Mouse (Mus musculus) ES-E14 (cell line): ENCODE measurements around the gene Nlk. TPM values are rescaled to one million over a fixed set of nuclear protein-coding genes. Genes with fewer than 3 reads are reported as not detected.
A peak's percentile ranks its signal among the peaks of the same experiment; 100 is the strongest.

Experiments used
- DNase-seq: peaks from one replicate; pipeline ENCODE4 v3.0.0-alpha.2; 2013; ENCODE audit warnings: low read depth, low spot score
- H3K27ac ChIP-seq: 2 replicates; pipeline ENCODE4 v1.5.1; 2012; ENCODE audit warnings: low read depth, mild to moderate bottlenecking, low read length, moderate library complexity, mixed read lengths; ENCODE audit not compliant: poor library complexity, insufficient read depth, severe bottlenecking
- H3K36me3 ChIP-seq: 2 replicates; pipeline ENCODE4 v1.6.1; 2012; ENCODE audit warnings: mild to moderate bottlenecking, low read length, moderate library complexity, mixed read lengths; ENCODE audit not compliant: control insufficient read depth, poor library complexity, insufficient read depth, severe bottlenecking
- H3K4me1 ChIP-seq, 2 experiments: fragments of 150-350 bp in 1 of 2; sonication (generic) in 1 of 2; 2 replicates each; pipeline ENCODE4 v1.6.1; 2012; ENCODE audit warnings: low read length in 2 of 2, mild to moderate bottlenecking in 1 of 2, mixed read lengths in 1 of 2; ENCODE audit not compliant: control insufficient read depth in 2 of 2, insufficient read depth in 2 of 2, poor library complexity in 1 of 2
- H3K4me3 ChIP-seq, 2 experiments: fragments of 150-350 bp in 1 of 2; sonication (generic) in 1 of 2; 2 replicates each; pipeline ENCODE4 v1.5.1; 2012; ENCODE audit warnings: low read length in 2 of 2, low read depth in 1 of 2, mild to moderate bottlenecking in 1 of 2, mixed read lengths in 1 of 2; ENCODE audit not compliant: insufficient read depth in 1 of 2, poor library complexity in 1 of 2, severe bottlenecking in 1 of 2
- H3K9ac ChIP-seq: 2 replicates; pipeline ENCODE4 v1.6.1; 2012; ENCODE audit warnings: low read depth, mild to moderate bottlenecking, low read length, mixed read lengths; ENCODE audit not compliant: poor library complexity, insufficient read depth, severe bottlenecking
- H3K9me3 ChIP-seq: fragments of 150-350 bp; sonication (generic); 2 replicates; pipeline ENCODE4 v1.6.1; 2012; ENCODE audit warnings: low read depth, mild to moderate bottlenecking, low read length; ENCODE audit not compliant: control insufficient read depth, insufficient read depth
- CHD2 ChIP-seq: IDR thresholded peaks from 2 replicates; pipeline ENCODE4 v1.6.1; 2014; ENCODE audit warnings: mild to moderate bottlenecking, low read depth, low read length, inconsistent platforms
- HCFC1 ChIP-seq: IDR thresholded peaks from 2 replicates; pipeline ENCODE4 v1.6.1; 2012; ENCODE audit warnings: low read length, inconsistent platforms, borderline replicate concordance; ENCODE audit not compliant: insufficient read depth
- MAFK ChIP-seq: IDR thresholded peaks from 2 replicates; pipeline ENCODE4 v1.6.1; 2014; ENCODE audit warnings: mild to moderate bottlenecking, low read depth, low read length, inconsistent platforms; ENCODE audit not compliant: insufficient read depth
- ZC3H11A ChIP-seq: IDR thresholded peaks from 2 replicates; pipeline ENCODE4 v1.6.1; 2012; ENCODE audit warnings: low read depth, mild to moderate bottlenecking, inconsistent platforms, low read length, borderline replicate concordance
- ZNF384 ChIP-seq: IDR thresholded peaks from 2 replicates; pipeline ENCODE4 v1.6.1; 2012; ENCODE audit warnings: low read depth, low read length, inconsistent platforms
- in situ Hi-C, 2 experiments: fragments of 600-800 bp; cut with MboI; formaldehyde crosslinking; loops; one replicate each; pipeline ENCODE4 v1.15.1; 2025; ENCODE audit warnings: low sequenced_read_pairs in 2 of 2, inconsistent platforms in 1 of 2; ENCODE audit not compliant: unreplicated experiment in 2 of 2
- total RNA-seq: library from RNA; depleted of rRNA; stranded (reverse); fragments of 300-350 nt; gene quantifications from 2 replicates; pipeline ENCODE4 v1.2.3, GENCODE M21; 2012

Nlk gene
- total RNA-seq, 1 experiment: 24.7 TPM

- Histone ChIP-seq H3K36me3 (no peaks in the 10 kb centered on the region; the same call in 1 of the 2 replicates), H3K4me3 (peak within 1 kb of the TSS; percentile 82 to 92), H3K9ac (peak within 1 kb of the TSS; percentile 97), H3K9me3 (no peaks in the 10 kb centered on the region), H3K27ac (peak within 1 kb of the TSS; percentile 74), H3K4me1 (peaks cover 4 to 7% of the 10 kb centered on the region in 2 experiments; a peak in 2 of 4 replicates)
- in situ Hi-C loops: no loop called here
- DNase-seq: peak; percentile 97
- TF ChIP-seq ZNF384 (no peak), CHD2 (peak; percentile 82), ZC3H11A (no peak), MAFK (no peak), HCFC1 (no peak)
Observed at GRCm38 (mm10) chr11:78550168-78551058, 146.8 kb downstream of the Nlk start, which contains the start of gene Tmem97. Tmem97 (minus strand) TSS chr11:78550777.

DNA sequence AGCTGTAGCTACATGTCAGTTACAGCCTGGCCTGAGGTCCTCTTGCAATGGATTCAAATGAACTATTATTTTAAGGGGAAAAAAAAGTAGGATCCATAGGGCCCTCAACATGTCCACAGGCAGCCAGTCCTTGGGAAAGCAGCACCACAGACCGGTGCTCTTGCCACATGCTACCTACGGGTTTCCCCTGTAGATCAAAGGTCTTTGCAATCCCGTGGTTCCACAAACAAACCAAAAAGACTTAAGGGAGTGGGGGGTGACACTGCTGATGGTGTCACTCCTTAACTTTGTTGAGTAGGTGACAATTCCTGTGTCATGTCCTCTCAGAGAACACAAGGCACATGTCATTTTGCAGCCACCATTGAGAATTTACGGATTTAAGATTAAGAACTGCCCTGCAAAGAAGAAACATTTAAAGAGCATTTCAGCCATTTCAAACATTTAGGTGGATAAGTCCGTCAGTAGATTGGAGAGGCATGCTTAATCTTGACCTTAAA is 147.6 kb downstream of the Nlk start:
- Histone ChIP-seq H3K9ac (peak overlapping the region; percentile 97), H3K4me1 (peaks cover 7 to 9% of the 10 kb centered on the region in 2 experiments; a peak in 2 of 4 replicates), H3K9me3 (no peaks in the 10 kb centered on the region), H3K4me3 (peak overlapping the region; percentile 82 to 92), H3K27ac (no peak overlapping the region), H3K36me3 (no peaks in the 10 kb centered on the region; the same call in 1 of the 2 replicates)
- in situ Hi-C loops: no loop called here
- TF ChIP-seq CHD2: no peak
- no peak for TF ChIP-seq HCFC1
- TF ChIP-seq ZC3H11A: no peak
- TF ChIP-seq ZNF384: no peak
- TF ChIP-seq MAFK: no peak
- DNase-seq: no peak

DNA sequence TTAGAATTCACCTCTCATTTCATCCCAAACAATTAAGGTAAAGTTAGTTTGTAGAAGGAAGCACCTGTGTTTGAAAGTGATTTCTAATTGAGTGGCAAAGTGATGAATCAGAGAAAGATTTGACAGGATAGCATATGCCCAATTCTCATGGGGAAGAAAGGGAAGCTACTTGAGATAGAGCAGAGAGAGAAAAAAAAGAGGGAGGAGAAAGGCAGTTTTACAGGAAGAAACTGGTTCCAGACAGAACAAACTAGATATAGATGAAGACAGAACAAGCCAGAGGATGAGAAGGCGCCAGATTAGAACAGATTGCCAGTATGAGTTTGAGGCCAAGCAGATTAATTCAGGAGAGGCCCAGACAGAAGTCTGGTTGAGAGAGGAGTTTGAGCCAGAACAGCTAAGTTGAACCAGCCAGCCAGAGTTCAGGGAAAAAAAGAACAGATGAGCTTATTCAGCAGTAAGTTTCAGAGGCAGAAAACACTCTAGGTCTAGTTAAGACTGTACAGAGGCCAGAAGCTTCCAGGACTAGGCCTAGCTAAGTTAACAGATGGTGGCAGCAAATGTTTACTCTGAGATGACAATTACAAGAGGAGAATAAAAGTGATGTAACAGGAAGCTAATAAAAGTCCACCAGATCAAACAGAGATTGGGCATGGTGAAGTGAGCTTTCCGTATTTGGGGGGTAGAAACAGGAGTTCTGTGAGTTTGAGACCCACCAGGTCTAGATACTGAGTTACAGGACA is 149.3 kb downstream of the Nlk start:
- H3K9ac ChIP-seq: peak overlapping the region; percentile 42; the same call in 1 of the 2 replicates

DNA sequence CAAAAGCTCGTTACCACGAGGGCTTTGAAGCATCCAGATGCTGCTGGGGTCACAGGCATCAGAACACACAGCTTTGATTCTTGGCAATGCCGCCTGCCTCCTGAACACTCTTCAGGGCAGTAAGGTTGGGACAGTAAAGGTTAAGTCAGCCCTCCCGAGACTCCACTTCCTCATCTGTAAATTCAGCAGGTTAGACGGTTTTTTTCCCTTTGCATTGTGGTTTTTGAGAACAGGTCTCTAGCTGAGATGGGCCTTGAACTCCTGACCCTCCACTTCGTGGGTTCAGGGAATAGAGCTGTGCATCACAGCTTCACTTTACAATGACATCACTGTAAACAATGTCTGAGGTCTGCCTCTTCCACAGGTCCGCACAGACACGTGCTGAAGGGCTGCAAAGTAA is 152.0 kb downstream of the Nlk start:
- DNase-seq: no peak
- peaks cover 26% of the 10 kb centered on the region for H3K36me3 ChIP-seq

More for the DNA sequence above, 149.3 kb downstream of the Nlk start:
- no peak for DNase-seq
- H3K4me1 ChIP-seq: peaks cover 7 to 9% of the 10 kb centered on the region in 2 experiments; a peak in 2 of 4 replicates
- in situ Hi-C loops: no loop called here
- H3K36me3 ChIP-seq: peaks cover 7% of the 10 kb centered on the region
- H3K27ac ChIP-seq: no peak overlapping the region
- no peak for TF ChIP-seq HCFC1
- no peak for TF ChIP-seq MAFK
- no peak for TF ChIP-seq ZC3H11A
- TF ChIP-seq CHD2: no peak
- no peak overlapping the region for H3K4me3 ChIP-seq
- H3K9me3 ChIP-seq: no peaks in the 10 kb centered on the region

More for the DNA sequence above, 152.0 kb downstream of the Nlk start:
- Histone ChIP-seq H3K27ac (0 out of 2 replicates have a peak overlapping the region, but pooled peaks have one; percentile 8), H3K9me3 (no peaks in the 10 kb centered on the region), H3K4me3 (no peak overlapping the region), H3K4me1 (peaks cover 7 to 9% of the 10 kb centered on the region in 2 experiments; a peak in 2 of 4 replicates), H3K9ac (no peak overlapping the region)
- in situ Hi-C loops: no loop called here
- no peak for TF ChIP-seq HCFC1
- TF ChIP-seq CHD2: no peak
- TF ChIP-seq MAFK: no peak
- TF ChIP-seq ZNF384: no peak
- no peak for TF ChIP-seq ZC3H11A
